Mouse (Mus musculus) kidney, adult 2 months (tissue): ENCODE results near the gene Bsdc1. TPM values are rescaled to one million over a fixed set of nuclear protein-coding genes. Genes with fewer than 3 reads are reported as not detected.

Source experiments
- DNase-seq: peaks from one replicate; pipeline ENCODE4 v3.0.0; 2021
- H3K27ac ChIP-seq: fragments of 200-500 bp; 2 replicates; pipeline ENCODE4 v1.5.1; 2012; ENCODE audit warnings: low read depth, low read length, control low read depth, inconsistent platforms; ENCODE audit not compliant: insufficient read depth
- H3K27me3 ChIP-seq: fragments of 200-500 bp; replicated peaks from 2 replicates; pipeline ENCODE4 v1.6.1; 2012; ENCODE audit warnings: mild to moderate bottlenecking, moderate library complexity, low read length, inconsistent platforms; ENCODE audit not compliant: control insufficient read depth, insufficient read depth
- H3K36me3 ChIP-seq: fragments of 200-500 bp; 2 replicates; pipeline ENCODE4 v1.6.1; 2012; ENCODE audit warnings: mild to moderate bottlenecking, moderate library complexity, low read length, inconsistent platforms; ENCODE audit not compliant: control insufficient read depth, insufficient read depth
- H3K4me1 ChIP-seq: fragments of 200-500 bp; 2 replicates; pipeline ENCODE4 v1.6.1; 2011; ENCODE audit warnings: low read length; ENCODE audit not compliant: control insufficient read depth, insufficient read depth
- H3K4me3 ChIP-seq: fragments of 200-500 bp; 2 replicates; pipeline ENCODE4 v1.5.1; 2011; ENCODE audit warnings: mild to moderate bottlenecking, low read depth, low read length, control low read depth; ENCODE audit not compliant: insufficient read depth
- CTCF ChIP-seq: fragments of 200-500 bp; conservative IDR thresholded peaks from 2 replicates; pipeline ENCODE4 v1.5.1; 2011; ENCODE audit warnings: low read depth, mild to moderate bottlenecking, control low read depth, low read length, moderate library complexity, mixed read lengths; ENCODE audit not compliant: insufficient read depth, insufficient read length
- POLR2A ChIP-seq: fragments of 200-500 bp; IDR thresholded peaks from one replicate; pipeline ENCODE4 v1.6.1; 2011; ENCODE audit warnings: low read depth, low read length, control low read depth
- WGBS: fragments of 180-500 bp; shearing (Covaris S2); methylation state at CpG from one replicate; pipeline ENCODE4 v1.1.7; 2018; 5-methylcytosine and 5-hydroxymethylcytosine counted together
- polyA plus RNA-seq: library from polyadenylated mRNA; depleted of rRNA; stranded (reverse); fragments of >200 nt; gene quantifications from 2 replicates; pipeline ENCODE4 v1.2.3, GENCODE M21; 2012; rRNA removed

Gene Bsdc1
- 25.3 and 28.7 TPM in 2 replicates for polyA plus RNA-seq

DNA sequence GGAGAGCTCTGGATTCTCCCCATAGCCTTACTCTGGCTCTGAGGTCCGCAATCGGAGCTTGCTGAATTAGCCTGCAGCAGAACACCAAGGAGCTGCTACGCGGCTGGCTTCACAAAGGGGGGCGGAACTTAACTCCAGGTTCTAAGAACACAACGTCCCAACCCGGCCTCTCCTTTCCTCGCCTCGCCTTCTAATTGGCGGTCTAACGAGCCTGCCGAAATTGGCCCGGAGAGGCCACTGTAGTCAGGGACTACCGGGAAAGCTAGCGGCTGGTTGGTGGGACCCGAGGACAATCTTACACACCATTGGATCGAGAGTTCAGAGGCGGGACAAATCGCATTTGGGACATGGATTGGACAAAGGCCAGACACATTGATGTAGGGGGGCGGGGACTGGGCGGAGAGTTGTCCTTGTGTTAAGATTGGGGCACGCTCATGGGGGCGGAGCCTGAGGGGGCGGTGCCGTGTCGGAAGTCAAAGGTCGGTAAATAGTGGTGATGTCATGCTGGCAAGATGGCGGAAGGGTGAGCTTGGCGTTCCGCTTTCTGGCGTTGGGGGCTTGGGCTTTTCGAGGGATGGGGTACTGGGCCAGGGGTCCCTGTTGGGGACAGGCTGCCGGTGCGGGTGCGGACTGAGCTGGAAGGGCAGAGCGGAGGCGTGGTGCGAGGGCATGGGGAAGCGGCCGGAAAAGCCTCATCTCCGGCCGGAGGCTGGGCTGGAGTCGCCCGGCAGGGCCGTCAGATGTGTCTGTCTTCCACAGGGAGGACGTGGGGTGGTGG, at the start of gene Bsdc1:
Gene Bsdc1 (plus strand): TSS at position 399 of the 778 bp plus-strand sequence.
- peak within 1 kb of the TSS; percentile 72 for H3K27ac ChIP-seq
- TF ChIP-seq CTCF (no peak), POLR2A (peak; percentile 82)
- H3K4me3 ChIP-seq: peak within 1 kb of the TSS; percentile 72
- peak; percentile 100 for DNase-seq
- no peaks in the 10 kb centered on the region for H3K27me3 ChIP-seq
- peaks cover 4% of the 10 kb centered on the region; the same call in 1 of the 2 replicates for H3K4me1 ChIP-seq
- under 1% methylated on average over 46 of the region's 46 CpGs for WGBS
- peaks cover 4% of the 10 kb centered on the region; the same call in 1 of the 2 replicates for H3K36me3 ChIP-seq

DNA sequence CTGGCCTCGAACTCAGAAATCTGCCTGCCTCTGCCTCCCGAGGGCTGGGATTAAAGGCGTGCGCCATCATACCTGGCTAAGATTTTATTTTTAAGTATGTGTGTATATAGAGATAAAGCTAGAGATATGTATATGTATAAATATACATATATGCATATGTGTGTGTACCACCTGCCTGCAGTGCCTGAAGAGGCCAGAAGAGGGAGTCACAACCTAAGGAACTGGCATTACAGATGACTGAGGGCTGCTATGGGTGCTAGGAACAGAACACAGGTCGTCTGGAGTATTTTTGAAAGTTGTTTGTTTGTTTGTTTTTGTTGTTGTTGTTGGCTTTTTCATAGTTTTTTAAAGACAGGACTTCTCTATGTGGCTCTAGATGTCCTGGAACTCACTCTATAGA, 45.5 kb upstream of the Bsdc1 start:
- no peak for DNase-seq
- TF ChIP-seq POLR2A: no peak
- TF ChIP-seq CTCF: 0 out of 2 replicates have a peak, but pooled peaks have one; percentile 7
- 96% methylated on average over 5 of the region's 5 CpGs for WGBS

DNA sequence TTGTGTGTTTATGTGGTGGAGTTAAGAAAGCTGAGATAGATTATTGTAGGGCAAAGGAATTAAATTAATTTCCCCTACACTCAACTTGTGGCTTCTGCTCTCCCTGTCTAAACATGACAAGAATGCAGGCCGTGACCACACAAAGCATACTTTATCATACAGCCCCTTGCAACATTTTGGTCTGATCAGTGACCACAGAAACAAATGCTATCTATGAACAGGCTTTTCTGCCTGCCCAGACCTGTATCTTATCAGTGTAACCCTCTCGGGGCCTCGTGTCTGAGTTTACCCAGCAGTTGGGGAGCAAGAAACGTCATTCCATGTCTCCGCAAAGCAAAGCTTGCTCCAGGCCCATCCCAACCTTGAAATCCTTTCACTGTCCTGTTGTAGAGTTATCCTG, 44.9 kb upstream of the Bsdc1 start:
- 79% methylated on average over 5 of the region's 5 CpGs for WGBS
- H3K27me3 ChIP-seq: no peaks in the 10 kb centered on the region
- H3K4me3 ChIP-seq: no peak overlapping the region
- no peak for DNase-seq
- no peaks in the 10 kb centered on the region for H3K4me1 ChIP-seq
- no peaks in the 10 kb centered on the region for H3K36me3 ChIP-seq
- H3K27ac ChIP-seq: no peak overlapping the region
- TF ChIP-seq CTCF (no peak), POLR2A (no peak)

More for the DNA sequence above, 45.5 kb upstream of the Bsdc1 start:
- Histone ChIP-seq H3K27me3 (no peaks in the 10 kb centered on the region), H3K4me1 (no peaks in the 10 kb centered on the region), H3K4me3 (no peak overlapping the region), H3K27ac (no peak overlapping the region), H3K36me3 (no peaks in the 10 kb centered on the region)

DNA sequence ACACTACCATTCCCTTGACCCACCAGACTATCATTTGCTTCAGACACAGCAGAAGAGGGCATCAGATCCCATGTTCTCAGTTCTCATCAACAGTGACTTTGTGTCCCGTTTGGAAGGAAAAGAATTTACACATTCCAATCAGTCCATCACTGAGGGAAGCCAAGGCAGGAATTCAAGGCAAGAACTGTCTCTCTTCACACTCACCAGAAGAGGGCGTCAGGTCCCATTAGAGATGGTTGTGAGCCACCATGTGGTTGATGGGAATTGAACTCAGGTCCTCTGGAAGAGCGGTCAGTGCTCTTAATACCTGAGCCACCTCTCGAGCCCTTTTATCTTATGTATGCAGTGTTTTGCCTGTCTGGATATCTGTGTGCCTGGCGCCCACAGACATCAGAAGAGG, 43.1 kb upstream of the Bsdc1 start:
- Histone ChIP-seq H3K27ac (no peak overlapping the region), H3K4me3 (no peak overlapping the region), H3K36me3 (no peaks in the 10 kb centered on the region), H3K4me1 (no peaks in the 10 kb centered on the region), H3K27me3 (no peaks in the 10 kb centered on the region)
- WGBS: 80% methylated on average over 5 of the region's 5 CpGs
- no peak for TF ChIP-seq POLR2A
- TF ChIP-seq CTCF: no peak
- no peak for DNase-seq

DNA sequence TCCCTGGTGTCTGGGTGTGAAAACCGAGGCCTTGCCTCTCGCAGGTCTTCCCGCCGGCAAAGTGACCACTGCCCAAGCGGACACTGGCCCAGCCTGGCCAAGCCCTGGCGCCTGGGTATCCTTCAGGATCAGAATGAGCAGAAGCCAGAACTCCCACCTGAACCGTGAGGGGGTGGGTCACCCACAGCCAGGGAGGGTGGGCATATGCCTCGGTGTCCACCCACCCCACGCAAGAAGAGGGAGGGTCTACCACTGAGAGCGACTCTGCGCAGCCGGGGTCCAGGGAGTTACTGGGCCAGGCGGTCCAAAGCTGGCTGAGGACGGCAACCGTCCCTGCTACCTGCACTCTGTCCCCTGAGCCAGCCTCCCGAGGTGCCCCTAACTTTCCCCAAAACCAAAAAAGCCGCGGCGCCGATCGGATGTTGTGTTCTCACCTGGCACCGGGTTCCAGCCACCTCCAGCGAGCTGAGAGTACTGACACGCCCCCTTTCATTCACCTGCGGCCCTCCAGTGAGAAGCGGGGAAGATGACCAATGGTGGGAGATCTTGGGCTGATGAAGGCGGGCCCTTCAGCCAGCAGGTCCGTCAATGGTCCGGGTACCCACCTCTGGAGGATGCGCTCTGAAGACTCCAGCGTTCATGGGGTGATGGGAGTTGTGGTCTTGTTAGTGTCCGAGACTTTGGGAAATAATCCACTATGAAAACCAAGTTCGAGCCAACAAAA, 20.9 kb upstream of the Bsdc1 start, which contains the start of gene Zbtb8b:
Gene Zbtb8b (minus strand): TSS at position 514 of the 724 bp plus-strand sequence.
- 4% methylated on average over 33 of the region's 33 CpGs for WGBS
- Histone ChIP-seq H3K4me1 (no peaks in the 10 kb centered on the region), H3K27ac (no peak within 1 kb of the TSS), H3K27me3 (0 out of 2 replicates have a peak, but pooled peaks cover 3% of the 10 kb centered on the region), H3K4me3 (peak within 1 kb of the TSS; percentile 72), H3K36me3 (no peaks in the 10 kb centered on the region)
- DNase-seq: peak; percentile 87
- TF ChIP-seq POLR2A: no peak
- TF ChIP-seq CTCF: no peak

DNA sequence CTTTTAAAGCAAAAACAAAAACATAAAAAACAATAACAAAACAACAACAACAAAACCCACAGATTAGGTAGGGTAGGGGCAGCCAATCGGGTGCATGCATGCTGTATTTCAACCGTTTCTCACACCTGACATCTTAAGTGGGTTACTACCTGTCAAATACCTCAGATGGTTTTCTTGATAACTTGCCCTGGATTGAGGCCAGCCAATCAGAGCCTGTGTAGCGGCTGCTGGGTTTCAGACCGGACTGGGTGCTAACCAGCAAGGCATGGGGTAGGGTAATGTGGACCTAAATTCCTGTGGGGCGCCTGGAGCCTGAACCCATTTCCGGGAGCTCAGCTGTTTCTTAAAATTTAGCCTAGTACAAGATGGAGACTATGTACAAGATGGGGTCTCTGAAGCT, 20.2 kb upstream of the Bsdc1 start:
- H3K4me1 ChIP-seq: no peaks in the 10 kb centered on the region
- H3K27ac ChIP-seq: no peak overlapping the region
- no peak overlapping the region for H3K4me3 ChIP-seq
- DNase-seq: peak; percentile 50
- H3K36me3 ChIP-seq: no peaks in the 10 kb centered on the region
- 34% methylated on average over 6 of the region's 6 CpGs for WGBS
- TF ChIP-seq POLR2A (no peak), CTCF (no peak)
- H3K27me3 ChIP-seq: 0 out of 2 replicates have a peak, but pooled peaks cover 3% of the 10 kb centered on the region

DNA sequence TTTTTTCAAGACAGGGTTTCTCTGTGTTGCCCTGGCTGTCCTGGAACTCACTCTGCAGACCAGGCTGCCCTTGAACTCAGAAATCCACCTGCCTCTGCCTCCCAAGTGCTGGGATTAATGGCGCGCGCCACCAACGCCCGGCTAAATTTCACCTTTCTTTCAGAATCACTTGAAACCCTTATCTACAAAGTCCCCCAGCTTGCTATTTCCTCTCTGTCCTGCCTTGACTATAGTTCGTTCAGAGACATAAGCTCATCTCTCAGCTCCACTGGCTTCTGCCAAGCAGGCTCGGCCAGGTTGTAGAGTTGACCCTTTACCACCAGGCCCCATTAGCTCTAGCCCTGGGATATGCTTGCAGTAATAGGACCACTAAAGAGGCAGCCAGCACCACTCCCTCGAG, 14.0 kb upstream of the Bsdc1 start:
- Histone ChIP-seq H3K27ac (no peak overlapping the region), H3K36me3 (no peaks in the 10 kb centered on the region), H3K4me1 (no peaks in the 10 kb centered on the region), H3K27me3 (no peaks in the 10 kb centered on the region), H3K4me3 (no peak overlapping the region)
- TF ChIP-seq CTCF: no peak
- TF ChIP-seq POLR2A: no peak
- 78% methylated on average over 8 of the region's 8 CpGs for whole genome bisulfite sequencing
- no peak for DNase-seq
